Mouse (Mus musculus): ENCODE data around the gene Cox11.

- TF ChIP-seq CTCF (IDR thresholded peaks at IDR 0.05; ENCODE audit: insufficient read depth, low read depth, low read length): no peak
- TF ChIP-seq POLR2A (IDR thresholded peaks at IDR 0.05; ENCODE audit: insufficient read depth, low read depth, low read length): no peak
Measured at GRCm38 (mm10) chr11:90694206-90694605, 56.2 kb downstream of the Cox11 start.
